8 mouse cellular contexts compared by ENCODE assay signal in genomic region chr6:117758516-117758915, GRCm38 (mm10).
DNase-seq lines count a peak whose midpoint lies in the region; TF ChIP-seq lines count a peak whose summit lies in the region.
"Not testable (repeated sequence)": the region's sequence is repeated elsewhere in the genome, so short reads cannot be mapped to it uniquely, and the experiment has no call there.

No protein-coding gene starts in this region.

- not testable (repeated sequence) for H3K36me3 ChIP-seq in small intestine, adult 2 months (ENCODE audit: control insufficient read depth, insufficient read depth, low read length)

- not testable (repeated sequence) for H3K27ac ChIP-seq in small intestine, adult 2 months (ENCODE audit: insufficient read depth, low read depth, low read length)

- not testable (repeated sequence) for H3K27me3 ChIP-seq in small intestine, adult 2 months (ENCODE audit: control insufficient read depth, insufficient read depth, low read length)

- TF ChIP-seq POLR2A in small intestine, adult 2 months (IDR thresholded peaks at IDR 0.05; ENCODE audit: low read depth, low read length), result not testable (repeated sequence)

- not testable (repeated sequence) for H3K4me1 ChIP-seq in small intestine, adult 2 months (ENCODE audit: control insufficient read depth, insufficient read depth, insufficient read length, low read length)

- WGBS in small intestine, adult 2 months, result 10% methylated on average over 6 of the region's 6 CpGs

- TF ChIP-seq CTCF in small intestine, adult 2 months (IDR thresholded peaks at IDR 0.05; ENCODE audit: extremely low read depth, insufficient read length, insufficient replicate concordance, low read depth, low read length), result peak; percentile 37; the same call in 1 of the 2 replicates

- peak; percentile 49 to 54 for DNase-seq in B cell, adult 2 months
- DNase-seq in adrenal gland, adult 18-20 months (ENCODE audit: low spot score in 2 of 2), result peak; percentile 40 to 44
- DNase-seq in cerebellum, postnatal 14 days, result peak; percentile 65 to 75
- DNase-seq in gastrocnemius, adult 18-20 months (ENCODE audit: low spot score), result peak; percentile 59
- peak; percentile 46 for DNase-seq in induced T-regulatory cell, adult 2 months (ENCODE audit: low read depth)
- DNase-seq in left cerebral cortex, postnatal 25 days (ENCODE audit: low spot score in 2 of 2), result peak; percentile 37 to 52
- peak; percentile 69 for DNase-seq in mesoderm, embryonic 11.5 days (ENCODE audit: low read depth, low spot score)

- intact Hi-C loops in left cerebral cortex, postnatal 25 days (cut with DNase I), result loop anchor here (1.0 kb wide), 1 partner anchor 67 kb away; no protein-coding TSS in a partner anchor

- H3K4me3 ChIP-seq in small intestine, adult 2 months (ENCODE audit: low read depth, low read length), result not testable (repeated sequence)
